Mouse (Mus musculus) midbrain, postnatal 0 days (tissue): ENCODE data around the gene Blm. TPM values are rescaled to one million over a fixed set of nuclear protein-coding genes. Genes with fewer than 3 reads are reported as not detected.

ENCODE experiments used
- ATAC-seq: fragments of 200-750 bp; cut with Nextera tagmentation; 2 replicates; pipeline ENCODE4 v1.8.0; 2017; ENCODE audit warnings: moderate number of reproducible peaks, mild to moderate bottlenecking, moderate TSS enrichment, moderate library complexity; ENCODE audit not compliant: low FRiP score
- DNase-seq: peaks from one replicate; pipeline ENCODE4 v3.0.0-alpha.2; 2015; ENCODE audit warnings: low spot score
- H3K27ac ChIP-seq: fragments of 300-500 bp; sonication (generic); 2 replicates; pipeline ENCODE4 v1.5.1; 2014; ENCODE audit warnings: low read depth, mild to moderate bottlenecking, low read length, mixed read lengths
- H3K27me3 ChIP-seq: fragments of 300-500 bp; sonication (generic); 2 replicates; pipeline ENCODE4 v1.6.1; 2014; ENCODE audit warnings: low read length, control low read depth, mixed read lengths; ENCODE audit not compliant: insufficient read depth
- H3K36me3 ChIP-seq: fragments of 300-500 bp; sonication (generic); 2 replicates; pipeline ENCODE4 v1.6.1; 2014; ENCODE audit warnings: low read length, control low read depth, mixed read lengths; ENCODE audit not compliant: insufficient read depth
- H3K4me1 ChIP-seq: fragments of 300-500 bp; sonication (generic); 2 replicates; pipeline ENCODE4 v1.6.1; 2014; ENCODE audit warnings: mild to moderate bottlenecking, control low read depth, antibody characterized with exemption, low read length, mixed read lengths; ENCODE audit not compliant: insufficient read depth
- H3K4me2 ChIP-seq: fragments of 300-500 bp; sonication (generic); 2 replicates; pipeline ENCODE4 v1.6.1; 2014; ENCODE audit warnings: low read depth, mild to moderate bottlenecking, low read length, mixed read lengths; ENCODE audit not compliant: poor library complexity, severe bottlenecking
- H3K4me3 ChIP-seq: fragments of 300-500 bp; sonication (generic); 2 replicates; pipeline ENCODE4 v1.5.1; 2014; ENCODE audit warnings: low read depth, mild to moderate bottlenecking, low read length, moderate library complexity
- H3K9ac ChIP-seq: fragments of 300-500 bp; sonication (generic); replicated peaks from 2 replicates; pipeline ENCODE4 v1.6.1; 2014; ENCODE audit warnings: mild to moderate bottlenecking, low read length, moderate library complexity, mixed read lengths; ENCODE audit not compliant: poor library complexity, severe bottlenecking
- H3K9me3 ChIP-seq: fragments of 300-500 bp; sonication (generic); 2 replicates; pipeline ENCODE4 v1.6.1; 2016; ENCODE audit warnings: low read length, control low read depth
- CTCF ChIP-seq: IDR thresholded peaks from 2 replicates; pipeline ENCODE4 v1.5.1; 2016; ENCODE audit warnings: antibody characterized with exemption, mild to moderate bottlenecking
- WGBS: fragments of 180-500 bp; shearing (Covaris S2); extraction: QIAGEN DNeasy Blood & Tissue Kit; methylation state at CpG from one replicate; pipeline ENCODE4 v1.1.7; 2014; 5-methylcytosine and 5-hydroxymethylcytosine counted together
- polyA plus RNA-seq: library from polyadenylated mRNA; unstranded; fragments of >200 nt; fragmentation: Nextera tagmentation; extraction: Ambion mirVana; gene quantifications from 2 replicates; pipeline ENCODE4 v1.2.1, GENCODE M21; 2015
- total RNA-seq: library from RNA; depleted of rRNA; stranded (reverse); fragments of >200 nt; gene quantifications from 2 replicates; pipeline ENCODE4 v1.2.3, GENCODE M21; 2014

The Blm gene
- total and polyA plus RNA-seq, 2 experiments from 2014 or later = 5.0 to 8.4 TPM

DNA sequence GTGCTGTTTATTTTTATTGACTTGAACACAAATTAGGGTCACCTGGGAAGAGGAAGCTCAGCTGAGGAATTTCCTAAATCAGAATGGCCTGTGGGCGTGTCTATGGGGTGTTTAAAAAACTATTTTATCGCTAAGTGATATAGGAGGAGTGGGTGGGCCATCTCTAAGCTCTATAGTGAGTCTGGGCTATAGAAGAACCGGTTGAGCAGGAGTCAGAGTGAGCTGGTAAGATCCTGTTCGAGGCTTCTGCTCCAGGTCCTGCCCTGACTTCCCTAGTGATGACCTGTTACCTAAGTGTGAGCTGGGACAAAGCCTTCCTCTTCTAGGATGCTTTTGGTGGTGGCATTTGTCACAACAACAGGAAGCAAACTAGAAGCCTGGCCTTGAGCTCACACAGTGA, 94.2 kb downstream of the Blm start:
- H3K36me3 ChIP-seq = no peaks in the 10 kb centered on the region
- no peak overlapping the region for H3K4me2 ChIP-seq
- H3K27me3 ChIP-seq = no peaks in the 10 kb centered on the region
- no peak for TF ChIP-seq CTCF
- no peak overlapping the region for H3K9ac ChIP-seq
- no peaks in the 10 kb centered on the region for H3K9me3 ChIP-seq
- no peak overlapping the region for H3K4me3 ChIP-seq
- no peak overlapping the region for H3K27ac ChIP-seq
- WGBS = 70% methylated on average over 4 of the region's 4 CpGs
- H3K4me1 ChIP-seq = no peaks in the 10 kb centered on the region
- DNase-seq (no peak), ATAC-seq (no peak)

DNA sequence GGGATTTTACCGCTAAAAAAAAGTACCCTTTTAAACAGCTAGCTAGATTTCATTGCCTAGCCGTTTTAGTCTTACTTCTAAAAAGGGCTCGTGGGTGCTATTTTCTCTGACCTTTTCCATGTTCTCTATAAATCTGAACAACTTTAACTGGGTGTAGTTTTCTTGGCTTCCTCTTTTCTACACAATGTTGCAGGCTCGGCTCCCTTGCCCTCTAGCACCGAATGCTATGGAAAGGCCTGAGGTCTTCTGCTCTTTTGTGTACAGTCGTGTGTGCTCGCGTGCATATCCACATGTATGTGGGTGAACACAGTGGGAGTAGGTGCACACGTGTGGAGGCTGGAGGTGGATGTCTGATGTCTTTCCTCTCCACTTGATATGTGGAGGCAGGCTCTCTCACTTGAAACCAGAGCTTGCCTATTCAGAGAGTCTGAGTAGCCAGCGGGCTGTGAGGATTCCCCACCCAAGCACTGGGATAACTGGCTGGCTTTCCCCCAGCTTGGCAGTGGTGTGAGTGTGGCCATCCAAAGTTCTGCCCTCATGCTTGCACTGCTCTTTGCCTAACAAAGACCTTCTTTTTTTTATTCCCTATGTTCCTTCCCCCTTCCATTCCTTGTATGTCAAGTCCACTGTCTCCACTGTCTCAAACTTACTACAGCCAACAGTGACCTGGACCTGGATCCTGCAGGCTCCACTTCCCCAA, 95.0 kb downstream of the Blm start:
- DNase-seq = peak; percentile 56
- Histone ChIP-seq H3K4me2 (no peak overlapping the region), H3K4me3 (no peak overlapping the region), H3K27ac (no peak overlapping the region), H3K36me3 (no peaks in the 10 kb centered on the region), H3K9ac (no peak overlapping the region), H3K4me1 (no peaks in the 10 kb centered on the region), H3K27me3 (no peaks in the 10 kb centered on the region), H3K9me3 (no peaks in the 10 kb centered on the region)
- ATAC-seq = no peak
- 79% methylated on average over 10 of the region's 10 CpGs for WGBS
- no peak for TF ChIP-seq CTCF

DNA sequence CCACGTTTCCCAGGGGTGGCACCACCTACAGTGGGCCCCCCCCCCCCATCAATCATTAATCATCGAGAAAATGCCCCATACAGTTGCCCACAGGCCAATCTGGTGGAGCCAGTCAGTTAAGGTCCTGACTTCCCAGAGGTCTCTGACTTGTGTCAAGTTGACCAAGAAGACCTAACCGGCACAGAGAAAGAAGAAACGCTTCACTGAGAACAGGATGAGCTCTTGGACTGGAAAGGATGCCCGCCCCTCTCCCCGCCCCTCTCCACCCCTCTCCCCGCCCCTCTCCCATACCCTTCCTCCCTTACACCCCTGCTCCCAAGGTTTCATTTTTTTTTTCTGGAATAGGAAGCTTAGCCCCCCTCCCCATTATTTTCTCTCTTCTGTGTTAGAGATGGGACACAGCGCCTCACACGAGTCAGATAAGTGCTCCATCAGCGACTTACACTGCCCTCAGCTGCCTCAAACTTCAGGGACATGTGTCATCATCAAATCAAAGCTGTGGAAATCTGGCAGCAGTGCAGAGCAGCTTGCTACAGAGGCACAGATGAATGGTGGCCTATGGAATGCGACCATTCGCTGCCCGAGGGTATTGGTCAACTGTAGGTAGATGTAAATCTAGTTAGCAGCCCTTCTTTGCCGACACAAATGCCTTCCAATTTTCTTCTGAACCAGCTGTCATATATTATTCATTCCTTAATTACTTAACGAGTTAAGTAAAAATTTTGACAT, 95.7 kb downstream of the Blm start:
- no peak overlapping the region for H3K27ac ChIP-seq
- H3K36me3 ChIP-seq = no peaks in the 10 kb centered on the region
- no peaks in the 10 kb centered on the region for H3K9me3 ChIP-seq
- ATAC-seq = no peak
- 35% methylated on average over 14 of the region's 15 CpGs for WGBS
- peak; percentile 56 for DNase-seq
- H3K9ac ChIP-seq = no peak overlapping the region
- no peak overlapping the region for H3K4me2 ChIP-seq
- H3K27me3 ChIP-seq = no peaks in the 10 kb centered on the region
- no peak overlapping the region for H3K4me3 ChIP-seq
- no peaks in the 10 kb centered on the region for H3K4me1 ChIP-seq
- TF ChIP-seq CTCF = no peak

DNA sequence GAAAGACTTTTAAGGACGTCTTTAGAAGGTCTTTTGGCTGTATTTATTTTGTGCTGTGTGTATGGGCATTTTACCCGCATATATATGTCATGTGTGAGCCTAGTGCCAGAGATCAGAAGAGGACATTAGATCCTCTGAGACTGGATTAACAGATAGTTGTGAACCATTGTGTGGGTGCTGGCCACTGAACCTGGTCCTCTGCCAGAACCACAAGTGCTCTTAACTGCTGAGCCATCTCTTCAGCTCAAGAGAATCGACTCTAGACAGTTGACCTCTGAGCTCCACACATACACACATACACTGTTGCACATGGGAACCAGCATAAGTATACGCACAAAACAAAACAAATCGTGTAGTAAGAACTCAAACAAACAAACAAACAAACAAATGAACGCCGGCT, 98.3 kb downstream of the Blm start:
- DNase-seq = no peak
- ATAC-seq = no peak
- no peak overlapping the region for H3K27ac ChIP-seq
- H3K9ac ChIP-seq = no peak overlapping the region
- TF ChIP-seq CTCF = no peak
- H3K4me2 ChIP-seq = no peak overlapping the region
- no peaks in the 10 kb centered on the region for H3K9me3 ChIP-seq
- 81% methylated on average over 7 of the region's 7 CpGs for WGBS
- no peaks in the 10 kb centered on the region for H3K4me1 ChIP-seq
- H3K36me3 ChIP-seq = no peaks in the 10 kb centered on the region
- no peak overlapping the region for H3K4me3 ChIP-seq
- no peaks in the 10 kb centered on the region for H3K27me3 ChIP-seq

DNA sequence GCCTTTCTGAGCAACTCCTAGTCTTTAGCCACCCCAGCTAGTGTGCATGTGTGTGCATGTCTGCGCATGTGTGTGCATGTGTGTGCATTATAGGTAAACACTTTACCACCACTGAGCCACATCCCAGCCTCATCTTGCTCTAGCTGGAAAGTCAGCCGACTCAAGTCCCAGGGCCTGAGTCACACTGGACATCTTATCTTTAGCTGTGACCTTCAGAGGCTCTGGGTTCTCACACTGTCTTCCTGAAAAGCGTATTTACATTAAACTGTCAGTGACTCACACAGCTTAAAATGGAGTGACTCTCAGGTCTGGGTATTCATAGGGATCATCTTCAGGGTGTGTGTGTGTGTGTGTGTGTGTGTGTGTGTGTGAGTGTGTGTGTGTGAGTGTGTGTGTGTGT, 99.3 kb downstream of the Blm start:
- ATAC-seq (no peak), DNase-seq (no peak)
- TF ChIP-seq CTCF = no peak
- H3K4me3 ChIP-seq = no peak overlapping the region
- H3K27ac ChIP-seq = no peak overlapping the region
- no peak overlapping the region for H3K9ac ChIP-seq
- H3K36me3 ChIP-seq = no peaks in the 10 kb centered on the region
- no peaks in the 10 kb centered on the region for H3K27me3 ChIP-seq
- H3K9me3 ChIP-seq = no peaks in the 10 kb centered on the region
- no peaks in the 10 kb centered on the region for H3K4me1 ChIP-seq
- 93% methylated on average over 3 of the region's 3 CpGs for WGBS
- no peak overlapping the region for H3K4me2 ChIP-seq

DNA sequence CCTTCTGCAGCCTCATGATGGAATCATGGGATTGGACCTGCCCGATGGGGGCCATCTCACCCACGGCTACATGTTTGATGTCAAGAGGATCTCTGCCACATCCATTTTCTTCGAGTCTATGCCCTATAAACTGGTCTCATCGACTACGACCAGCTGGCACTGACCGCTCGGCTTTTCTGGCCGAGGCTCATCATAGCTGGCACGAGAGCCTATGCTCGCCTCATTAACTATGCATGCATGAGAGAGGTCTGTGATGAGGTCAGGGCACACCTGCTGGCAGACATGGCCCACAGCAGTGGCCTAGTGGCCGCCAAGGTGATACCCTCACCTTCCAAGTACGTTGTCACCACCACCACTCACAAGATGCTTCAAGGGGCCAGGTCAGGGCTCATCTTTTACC, 105.3 kb downstream of the Blm start:
- no peak for ATAC-seq
- Histone ChIP-seq H3K9ac (no peak overlapping the region), H3K36me3 (no peaks in the 10 kb centered on the region), H3K27me3 (no peaks in the 10 kb centered on the region), H3K9me3 (no peaks in the 10 kb centered on the region), H3K4me3 (no peak overlapping the region), H3K27ac (no peak overlapping the region), H3K4me2 (no peak overlapping the region), H3K4me1 (no peaks in the 10 kb centered on the region)
- WGBS = 89% methylated on average over 12 of the region's 12 CpGs
- DNase-seq = no peak
- TF ChIP-seq CTCF = no peak
